Mouse (Mus musculus) CH12.LX (cell line): ENCODE measurements around the gene Drc1. TPM values are rescaled to one million over a fixed set of nuclear protein-coding genes. Genes with fewer than 3 reads are reported as not detected.

ENCODE experiments used
- DNase-seq: peaks from one replicate; pipeline ENCODE4 v3.0.0-alpha.2; 2013; ENCODE audit errors: extremely low read depth
- H3K27ac ChIP-seq: 2 replicates; pipeline ENCODE4 v1.5.1; 2012; ENCODE audit warnings: low read depth, mild to moderate bottlenecking, control low read depth, moderate library complexity; ENCODE audit not compliant: insufficient read depth
- H3K27me3 ChIP-seq: replicated peaks from 2 replicates; pipeline ENCODE3; 2012; ENCODE audit warnings: inconsistent platforms
- H3K36me3 ChIP-seq, 2 experiments: replicated peaks in 1 of 2; 2 replicates each; pipeline versions ENCODE3 to v1.6.1; 2012; ENCODE audit warnings: inconsistent platforms in 1 of 2, low read length in 1 of 2, mild to moderate bottlenecking in 1 of 2, mixed read lengths in 1 of 2, moderate library complexity in 1 of 2; ENCODE audit not compliant: control insufficient read depth in 1 of 2, insufficient read depth in 1 of 2
- H3K4me1 ChIP-seq, 2 experiments: 2 replicates each; pipeline ENCODE4 v1.6.1; 2012; ENCODE audit warnings: inconsistent platforms in 1 of 2, moderate library complexity in 1 of 2; ENCODE audit not compliant: insufficient read depth in 2 of 2, control insufficient read depth in 1 of 2
- H3K4me2 ChIP-seq: 2 replicates; pipeline ENCODE4 v1.6.1; 2012; ENCODE audit warnings: low read depth, mild to moderate bottlenecking, control low read depth; ENCODE audit not compliant: poor library complexity, insufficient read depth, severe bottlenecking
- H3K4me3 ChIP-seq, 3 experiments: fragments of 150-350 bp in 1 of 3; sonication (generic) in 1 of 3; replicated peaks in 1 of 3; 2 replicates each; pipeline versions ENCODE3 to v1.5.1; 2011 to 2012; ENCODE audit warnings: low read depth in 2 of 3, low read length in 2 of 3, mild to moderate bottlenecking in 2 of 3, moderate library complexity in 2 of 3, control low read depth in 1 of 3, improper control_type of control experiment in 1 of 3, inconsistent platforms in 1 of 3, mixed read lengths in 1 of 3; ENCODE audit not compliant: poor library complexity in 1 of 3
- H3K79me2 ChIP-seq: replicated peaks from 2 replicates; pipeline ENCODE4 v1.6.1; 2012; ENCODE audit warnings: mild to moderate bottlenecking, moderate library complexity; ENCODE audit not compliant: control insufficient read depth, poor library complexity, insufficient read depth, severe bottlenecking; ENCODE audit errors: extremely low read depth
- H3K9ac ChIP-seq: 2 replicates; pipeline ENCODE4 v1.6.1; 2012; ENCODE audit warnings: low read depth, mild to moderate bottlenecking, control low read depth, moderate library complexity; ENCODE audit not compliant: insufficient read depth
- H3K9me3 ChIP-seq: replicated peaks from 2 replicates; pipeline ENCODE3; 2012; ENCODE audit warnings: low read length, inconsistent platforms, mixed read lengths
- CHD1 ChIP-seq: IDR thresholded peaks from 2 replicates; pipeline ENCODE4 v1.6.1; 2012; ENCODE audit warnings: low read depth, low read length, improper control_type of control experiment, inconsistent platforms
- CHD2 ChIP-seq: IDR thresholded peaks from 2 replicates; pipeline ENCODE4 v1.6.1; 2011; ENCODE audit warnings: low read length, improper control_type of control experiment
- CTCF ChIP-seq, 2 experiments: IDR thresholded peaks in 1 of 2; conservative IDR thresholded peaks in 1 of 2; 2 replicates each; pipeline ENCODE4 v1.5.1; 2011 to 2012; ENCODE audit warnings: low read depth in 2 of 2, low read length in 2 of 2, improper control_type of control experiment in 1 of 2, inconsistent platforms in 1 of 2, mild to moderate bottlenecking in 1 of 2, moderate library complexity in 1 of 2
- E2F4 ChIP-seq: IDR thresholded peaks from 2 replicates; pipeline ENCODE4 v1.6.1; 2011; ENCODE audit warnings: low read depth, low read length, improper control_type of control experiment; ENCODE audit not compliant: insufficient replicate concordance
- EP300 ChIP-seq: IDR thresholded peaks from 2 replicates; pipeline ENCODE4 v1.6.1; 2011; ENCODE audit warnings: low read length, improper control_type of control experiment
- ETS1 ChIP-seq: conservative IDR thresholded peaks from 2 replicates; pipeline ENCODE4 v1.6.1; 2012; ENCODE audit warnings: low read depth, mild to moderate bottlenecking, inconsistent platforms, low read length, improper control_type of control experiment, moderate library complexity
- GABPA ChIP-seq: IDR thresholded peaks from 2 replicates; pipeline ENCODE4 v1.6.1; 2012; ENCODE audit warnings: low read depth, low read length, improper control_type of control experiment, inconsistent platforms; ENCODE audit not compliant: insufficient replicate concordance
- MEF2A ChIP-seq: IDR thresholded peaks from 2 replicates; pipeline ENCODE4 v1.6.1; 2014; ENCODE audit warnings: low read depth, mild to moderate bottlenecking, inconsistent platforms, low read length, improper control_type of control experiment, borderline replicate concordance
- NELFE ChIP-seq: IDR thresholded peaks from 2 replicates; pipeline ENCODE4 v1.6.1; 2011; ENCODE audit warnings: low read depth, low read length, improper control_type of control experiment
- NRF1 ChIP-seq: IDR thresholded peaks from 2 replicates; pipeline ENCODE4 v1.6.1; 2014; ENCODE audit warnings: low read depth, mild to moderate bottlenecking, inconsistent platforms, low read length, improper control_type of control experiment, moderate library complexity
- PAX5 ChIP-seq: IDR thresholded peaks from 2 replicates; pipeline ENCODE4 v1.6.1; 2012; ENCODE audit warnings: low read length, inconsistent platforms, mixed read lengths
- POLR2AphosphoS2 ChIP-seq: IDR thresholded peaks from 2 replicates; pipeline ENCODE4 v1.6.1; 2011; ENCODE audit warnings: low read depth, low read length, improper control_type of control experiment
- SMC3 ChIP-seq: IDR thresholded peaks from 2 replicates; pipeline ENCODE4 v1.6.1; 2011; ENCODE audit warnings: low read depth, low read length, improper control_type of control experiment
- USF1 ChIP-seq: IDR thresholded peaks from 2 replicates; pipeline ENCODE4 v1.6.1; 2014; ENCODE audit warnings: low read depth, mild to moderate bottlenecking, inconsistent platforms, low read length, improper control_type of control experiment
- ZKSCAN1 ChIP-seq: IDR thresholded peaks from 2 replicates; pipeline ENCODE4 v1.6.1; 2012; ENCODE audit warnings: low read depth, inconsistent platforms, low read length, improper control_type of control experiment, borderline replicate concordance
- ZNF384 ChIP-seq: IDR thresholded peaks from 2 replicates; pipeline ENCODE4 v1.6.1; 2012; ENCODE audit warnings: low read depth, low read length, improper control_type of control experiment, inconsistent platforms
- dilution Hi-C: fragments of 300-500 bp; cut with MboI; formaldehyde crosslinking; loops from 2 replicates; pipeline ENCODE4 v1.14.3; 2020; ENCODE audit warnings: low sequenced_read_pairs; ENCODE audit not compliant: extremely low pct_unique_long_range_greater_than_20kb, extremely low pct_ligation_motif_present
- in situ Hi-C: fragments of 300-500 bp; cut with MboI; formaldehyde crosslinking; loops from 3 replicates; pipeline ENCODE4 v1.14.3; 2019; ENCODE audit warnings: low sequenced_read_pairs, low pct_ligation_motif_present, low pct_unique_long_range_greater_than_20kb, mixed read lengths
- polyA plus RNA-seq: library from polyadenylated mRNA; unstranded; fragments of >175 nt; gene quantifications from 2 replicates; pipeline ENCODE4 v1.2.1, GENCODE M21; 2012; ENCODE audit warnings: low read depth; ENCODE audit not compliant: insufficient read length
- total RNA-seq, 2 experiments: library from RNA; depleted of rRNA; stranded (reverse); fragments of 300-350 nt in 1 of 2; fragments of >200 nt in 1 of 2; gene quantifications; 2 replicates each; pipeline ENCODE4 v1.2.3; 2012 to 2014

Drc1 gene
- total and polyA plus RNA-seq, 3 experiments: 0.04 TPM; not detected in 2

GRCm38 (mm10) chr5:30341601-30342365 is 60.6 kb downstream of the Drc1 start:
- TF ChIP-seq NELFE: no peak
- TF ChIP-seq SMC3: no peak
- no peak for TF ChIP-seq CHD1
- TF ChIP-seq GABPA: no peak
- TF ChIP-seq E2F4: no peak
- TF ChIP-seq POLR2AphosphoS2: no peak
- no peak for TF ChIP-seq MEF2A
- Histone ChIP-seq H3K4me2 (no peak overlapping the region), H3K9ac (no peak overlapping the region), H3K36me3 (no peaks in the 10 kb centered on the region), H3K79me2 (no peaks in the 10 kb centered on the region), H3K4me3 (no peak overlapping the region), H3K9me3 (no peaks in the 10 kb centered on the region), H3K27ac (no peak overlapping the region), H3K27me3 (no peaks in the 10 kb centered on the region), H3K4me1 (peaks cover 2 to 8% of the 10 kb centered on the region in 2 experiments; a peak in 2 of 4 replicates)
- dilution Hi-C loops: no loop called here
- in situ Hi-C loops: no loop called here
- DNase-seq: no peak

- Histone ChIP-seq H3K79me2 (no peaks in the 10 kb centered on the region), H3K27me3 (no peaks in the 10 kb centered on the region), H3K9ac (no peak overlapping the region), H3K4me2 (no peak overlapping the region), H3K9me3 (no peaks in the 10 kb centered on the region), H3K4me3 (no peak overlapping the region), H3K4me1 (peaks cover 2 to 8% of the 10 kb centered on the region in 2 experiments; a peak in 2 of 4 replicates), H3K36me3 (no peaks in the 10 kb centered on the region), H3K27ac (no peak overlapping the region)
- TF ChIP-seq CHD2 (no peak), POLR2AphosphoS2 (no peak), MEF2A (no peak), EP300 (no peak), ZNF384 (no peak), USF1 (no peak), PAX5 (no peak), CTCF (conservative IDR thresholded peaks at IDR 0.05 in 1 of 2, IDR thresholded peaks at IDR 0.05 in 1 of 2; ENCODE audit: low read depth in 2 of 2, low read length in 2 of 2) (no peak), ZKSCAN1 (no peak), NRF1 (no peak), ETS1 (no peak)
- in situ Hi-C loops: no loop called here
- no peak for DNase-seq
- dilution Hi-C loops: no loop called here
Measured at GRCm38 (mm10) chr5:30342601-30343015, 61.4 kb downstream of the Drc1 start.
